Mouse (Mus musculus): ENCODE data around the gene Ciita. TPM values are rescaled to one million over a fixed set of nuclear protein-coding genes. Genes with fewer than 3 reads are reported as not detected.

Ciita gene
- polyA plus RNA-seq (2014; fragmentation: Nextera tagmentation; extraction: Ambion mirVana) = 0.29 and 0.35 TPM in 2 replicates

DNA sequence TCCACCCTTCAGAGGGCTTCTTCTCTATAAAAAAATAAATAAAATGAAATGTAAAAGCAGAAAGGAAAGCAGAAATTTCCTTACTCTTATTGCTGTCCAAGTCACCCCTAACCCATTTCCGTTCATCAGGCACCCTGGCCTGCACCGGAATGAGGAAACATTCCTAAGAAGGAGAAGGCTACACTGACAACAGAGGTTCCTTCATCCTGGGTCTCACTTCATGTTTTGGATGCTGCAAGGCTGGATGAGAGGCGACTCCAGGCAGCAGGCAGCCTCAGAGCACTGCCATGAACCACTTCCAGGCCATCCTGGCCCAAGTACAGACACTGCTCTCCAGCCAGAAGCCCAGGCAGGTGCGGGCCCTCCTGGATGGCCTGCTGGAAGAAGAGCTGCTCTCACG, at the start of gene Ciita:
Gene Ciita, plus strand, starts transcription at position 203 of the 400 bp plus-strand sequence.
- no peak within 1 kb of the TSS for H3K9ac ChIP-seq (ENCODE audit: low read depth, low read length)
- H3K9me3 ChIP-seq (ENCODE audit: control insufficient read depth, low read length) = no peaks in the 10 kb centered on the region
- DNase-seq (ENCODE audit: low spot score) (no peak), ATAC-seq (ENCODE audit: low read depth) (no peak)
- H3K4me3 ChIP-seq (ENCODE audit: low read depth, low read length) = no peak within 1 kb of the TSS
- H3K36me3 ChIP-seq (ENCODE audit: control insufficient read depth, insufficient read depth, low read length) = no peaks in the 10 kb centered on the region
- H3K4me2 ChIP-seq (ENCODE audit: low read depth, low read length) = no peak within 1 kb of the TSS
- H3K27ac ChIP-seq (replicated peaks; ENCODE audit: low read depth, low read length) = no peak within 1 kb of the TSS
- H3K27me3 ChIP-seq (replicated peaks; ENCODE audit: control insufficient read depth, insufficient read depth, low read length) = no peaks in the 10 kb centered on the region
- 73% methylated on average over 5 of the region's 5 CpGs for WGBS
- no peaks in the 10 kb centered on the region for H3K4me1 ChIP-seq (ENCODE audit: control insufficient read depth, insufficient read depth, low read length)

DNA sequence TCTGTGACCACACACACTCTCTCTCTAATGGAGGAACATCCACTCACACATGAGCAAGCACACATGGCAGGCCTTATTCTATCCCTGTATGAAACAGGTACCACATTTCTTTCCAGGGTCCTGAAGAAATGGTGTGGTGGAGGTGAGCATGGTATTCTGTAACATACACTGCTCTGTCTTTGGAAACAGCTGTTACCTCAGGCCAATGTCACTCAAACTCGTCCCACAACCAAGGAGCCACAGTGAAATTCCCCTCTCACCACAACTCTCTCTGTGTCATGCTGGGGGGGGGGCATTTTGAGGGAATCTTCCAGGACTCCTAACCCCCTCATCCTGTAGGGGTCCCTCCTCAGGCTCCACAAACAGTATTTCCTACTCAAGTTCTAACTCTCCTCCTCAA, 47.9 kb upstream of the Ciita start:
- H3K9ac ChIP-seq (ENCODE audit: low read depth, low read length) = no peak overlapping the region
- H3K4me3 ChIP-seq (ENCODE audit: low read depth, low read length) = no peak overlapping the region
- H3K4me2 ChIP-seq (ENCODE audit: low read depth, low read length) = no peak overlapping the region
- no peaks in the 10 kb centered on the region for H3K4me1 ChIP-seq (ENCODE audit: control insufficient read depth, insufficient read depth, low read length)
- H3K27ac ChIP-seq (replicated peaks; ENCODE audit: low read depth, low read length) = no peak overlapping the region
- DNase-seq (ENCODE audit: low spot score) (no peak), ATAC-seq (ENCODE audit: low read depth) (no peak)
- H3K27me3 ChIP-seq (replicated peaks; ENCODE audit: control insufficient read depth, insufficient read depth, low read length) = no peaks in the 10 kb centered on the region
- 0 out of 2 replicates have a peak, but pooled peaks cover 2% of the 10 kb centered on the region for H3K36me3 ChIP-seq (ENCODE audit: control insufficient read depth, insufficient read depth, low read length)
- H3K9me3 ChIP-seq (ENCODE audit: control insufficient read depth, low read length) = no peaks in the 10 kb centered on the region
- 55% methylated on average over 1 of the region's 1 CpGs for WGBS

DNA sequence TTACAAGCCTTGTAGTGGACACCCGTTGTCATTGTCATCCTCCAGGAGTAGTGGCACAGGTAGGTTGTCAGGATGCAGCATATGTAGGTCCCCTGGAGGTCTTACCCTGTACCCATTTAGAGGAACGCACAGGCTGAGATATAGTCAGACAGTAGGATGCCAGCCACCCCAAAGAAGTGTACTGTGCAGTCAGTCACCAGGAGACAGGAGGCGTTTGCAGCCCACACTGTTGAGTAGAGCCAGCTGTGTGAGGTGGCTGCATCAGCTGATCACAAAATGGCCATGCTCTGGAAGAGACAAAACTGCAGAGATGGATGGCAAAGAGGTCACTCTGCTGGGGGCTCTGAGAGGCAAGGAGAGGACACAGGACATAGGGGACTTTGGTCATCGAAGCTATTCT, 47.5 kb upstream of the Ciita start:
- Histone ChIP-seq H3K4me2 (ENCODE audit: low read depth, low read length) (no peak overlapping the region), H3K27me3 (replicated peaks; ENCODE audit: control insufficient read depth, insufficient read depth, low read length) (no peaks in the 10 kb centered on the region), H3K9me3 (ENCODE audit: control insufficient read depth, low read length) (no peaks in the 10 kb centered on the region), H3K9ac (ENCODE audit: low read depth, low read length) (no peak overlapping the region), H3K4me1 (ENCODE audit: control insufficient read depth, insufficient read depth, low read length) (no peaks in the 10 kb centered on the region), H3K4me3 (ENCODE audit: low read depth, low read length) (no peak overlapping the region), H3K36me3 (ENCODE audit: control insufficient read depth, insufficient read depth, low read length) (no peaks in the 10 kb centered on the region), H3K27ac (replicated peaks; ENCODE audit: low read depth, low read length) (no peak overlapping the region)
- ATAC-seq (ENCODE audit: low read depth) (no peak), DNase-seq (ENCODE audit: low spot score) (no peak)
- 82% methylated on average over 4 of the region's 4 CpGs for WGBS

DNA sequence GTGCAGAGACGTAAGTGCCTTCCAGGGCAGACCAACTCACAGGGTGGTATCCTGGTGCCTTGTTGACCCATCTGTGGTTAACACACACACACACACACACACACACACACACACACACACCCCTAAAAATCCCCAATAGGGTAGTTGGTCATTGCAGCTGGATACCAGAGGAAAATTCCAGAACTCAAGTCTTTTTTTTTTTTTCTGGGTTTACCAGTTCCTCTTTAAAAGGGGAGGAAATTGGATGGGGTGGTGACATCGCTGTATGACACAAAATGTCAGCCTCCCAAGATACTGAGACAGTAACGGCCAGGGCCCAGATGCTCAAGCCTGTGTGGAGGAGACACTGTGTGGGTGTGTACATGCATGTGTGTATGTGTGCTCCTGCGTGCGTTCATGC, 46.5 kb upstream of the Ciita start:
- no peak overlapping the region for H3K4me2 ChIP-seq (ENCODE audit: low read depth, low read length)
- no peaks in the 10 kb centered on the region for H3K9me3 ChIP-seq (ENCODE audit: control insufficient read depth, low read length)
- H3K4me3 ChIP-seq (ENCODE audit: low read depth, low read length) = no peak overlapping the region
- H3K27ac ChIP-seq (replicated peaks; ENCODE audit: low read depth, low read length) = no peak overlapping the region
- H3K9ac ChIP-seq (ENCODE audit: low read depth, low read length) = no peak overlapping the region
- ATAC-seq (ENCODE audit: low read depth) (no peak), DNase-seq (ENCODE audit: low spot score) (no peak)
- no peaks in the 10 kb centered on the region for H3K4me1 ChIP-seq (ENCODE audit: control insufficient read depth, insufficient read depth, low read length)
- H3K36me3 ChIP-seq (ENCODE audit: control insufficient read depth, insufficient read depth, low read length) = no peaks in the 10 kb centered on the region
- 85% methylated on average over 5 of the region's 5 CpGs for WGBS
- no peaks in the 10 kb centered on the region for H3K27me3 ChIP-seq (replicated peaks; ENCODE audit: control insufficient read depth, insufficient read depth, low read length)

DNA sequence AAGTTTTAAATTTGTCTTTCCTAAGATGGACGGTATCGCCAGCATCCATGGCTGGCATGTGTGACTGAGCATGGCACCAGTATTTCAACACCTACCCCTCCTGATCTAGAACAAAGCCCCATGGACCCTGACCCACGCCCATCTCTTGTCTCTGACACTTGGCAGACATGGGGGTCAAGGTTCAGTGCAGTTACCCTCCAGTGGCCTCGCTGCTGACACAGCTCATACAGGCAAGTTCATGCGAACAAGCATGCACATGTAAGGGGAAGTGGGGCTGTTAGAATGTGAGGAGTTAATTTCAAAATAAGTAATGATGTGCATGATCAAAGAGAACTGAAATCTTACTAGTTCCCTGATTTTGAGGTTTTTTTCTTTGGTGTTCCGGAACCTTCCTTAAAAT, 43.7 kb upstream of the Ciita start:
- no peak for ATAC-seq (ENCODE audit: low read depth)
- Histone ChIP-seq H3K27ac (replicated peaks; ENCODE audit: low read depth, low read length) (no peak overlapping the region), H3K4me3 (ENCODE audit: low read depth, low read length) (no peak overlapping the region), H3K36me3 (ENCODE audit: control insufficient read depth, insufficient read depth, low read length) (no peaks in the 10 kb centered on the region), H3K4me2 (ENCODE audit: low read depth, low read length) (no peak overlapping the region), H3K4me1 (ENCODE audit: control insufficient read depth, insufficient read depth, low read length) (no peaks in the 10 kb centered on the region), H3K9me3 (ENCODE audit: control insufficient read depth, low read length) (no peaks in the 10 kb centered on the region), H3K27me3 (replicated peaks; ENCODE audit: control insufficient read depth, insufficient read depth, low read length) (no peaks in the 10 kb centered on the region), H3K9ac (ENCODE audit: low read depth, low read length) (no peak overlapping the region)
- 81% methylated on average over 6 of the region's 6 CpGs for WGBS
- DNase-seq (ENCODE audit: low spot score) = no peak

DNA sequence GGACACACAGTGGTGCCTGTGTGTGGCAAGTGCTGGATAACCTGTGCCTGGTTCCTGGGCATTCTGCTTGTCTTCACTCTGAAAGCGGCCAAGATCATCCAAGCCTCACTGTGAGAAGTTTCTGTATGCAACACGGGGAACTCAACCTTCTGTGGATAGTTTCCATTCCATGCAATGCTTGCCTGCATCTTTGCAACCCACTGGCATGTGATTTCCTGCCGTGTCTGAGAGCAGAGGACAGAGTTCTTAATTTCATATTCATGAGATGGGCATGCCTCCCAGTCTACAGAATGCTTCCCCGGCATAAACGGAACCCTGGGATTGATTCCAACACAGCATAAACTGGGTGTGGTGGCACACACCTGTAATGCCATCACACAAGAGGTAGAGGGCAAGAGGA, 41.8 kb upstream of the Ciita start:
- WGBS = 80% methylated on average over 5 of the region's 5 CpGs
- Histone ChIP-seq H3K27me3 (replicated peaks; ENCODE audit: control insufficient read depth, insufficient read depth, low read length) (no peaks in the 10 kb centered on the region), H3K4me3 (ENCODE audit: low read depth, low read length) (no peak overlapping the region), H3K4me2 (ENCODE audit: low read depth, low read length) (no peak overlapping the region), H3K27ac (replicated peaks; ENCODE audit: low read depth, low read length) (no peak overlapping the region), H3K4me1 (ENCODE audit: control insufficient read depth, insufficient read depth, low read length) (no peaks in the 10 kb centered on the region), H3K36me3 (ENCODE audit: control insufficient read depth, insufficient read depth, low read length) (no peaks in the 10 kb centered on the region), H3K9ac (ENCODE audit: low read depth, low read length) (no peak overlapping the region), H3K9me3 (ENCODE audit: control insufficient read depth, low read length) (no peaks in the 10 kb centered on the region)
- ATAC-seq (ENCODE audit: low read depth) (no peak), DNase-seq (ENCODE audit: low spot score) (no peak)

DNA sequence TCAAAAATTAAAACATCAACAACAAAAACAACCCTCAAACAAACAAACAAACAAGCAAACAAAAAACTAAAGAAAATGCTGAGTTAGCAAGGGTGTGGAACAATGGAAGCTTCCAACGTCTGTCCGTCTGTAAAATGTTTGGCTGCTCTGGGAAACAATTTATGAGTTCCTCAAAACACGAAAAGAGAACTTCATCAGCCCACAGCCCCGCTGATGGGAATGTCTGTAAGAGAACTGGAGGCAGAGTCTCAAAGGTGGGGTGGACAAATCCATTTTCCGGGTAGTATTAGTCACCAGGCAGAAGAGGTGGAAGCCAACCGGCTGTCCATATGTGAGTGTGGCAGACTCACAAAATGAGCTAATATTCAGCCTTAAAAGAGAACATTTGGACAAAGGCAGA, 38.5 kb upstream of the Ciita start:
- DNase-seq (ENCODE audit: low spot score) = no peak
- no peak overlapping the region for H3K27ac ChIP-seq (replicated peaks; ENCODE audit: low read depth, low read length)
- no peak overlapping the region for H3K4me3 ChIP-seq (ENCODE audit: low read depth, low read length)
- ATAC-seq (ENCODE audit: low read depth) = no peak
- no peak overlapping the region for H3K4me2 ChIP-seq (ENCODE audit: low read depth, low read length)
- H3K9me3 ChIP-seq (ENCODE audit: control insufficient read depth, low read length) = no peaks in the 10 kb centered on the region
- H3K4me1 ChIP-seq (ENCODE audit: control insufficient read depth, insufficient read depth, low read length) = no peaks in the 10 kb centered on the region
- H3K36me3 ChIP-seq (ENCODE audit: control insufficient read depth, insufficient read depth, low read length) = no peaks in the 10 kb centered on the region
- no peaks in the 10 kb centered on the region for H3K27me3 ChIP-seq (replicated peaks; ENCODE audit: control insufficient read depth, insufficient read depth, low read length)
- no peak overlapping the region for H3K9ac ChIP-seq (ENCODE audit: low read depth, low read length)
- 86% methylated on average over 6 of the region's 6 CpGs for WGBS

DNA sequence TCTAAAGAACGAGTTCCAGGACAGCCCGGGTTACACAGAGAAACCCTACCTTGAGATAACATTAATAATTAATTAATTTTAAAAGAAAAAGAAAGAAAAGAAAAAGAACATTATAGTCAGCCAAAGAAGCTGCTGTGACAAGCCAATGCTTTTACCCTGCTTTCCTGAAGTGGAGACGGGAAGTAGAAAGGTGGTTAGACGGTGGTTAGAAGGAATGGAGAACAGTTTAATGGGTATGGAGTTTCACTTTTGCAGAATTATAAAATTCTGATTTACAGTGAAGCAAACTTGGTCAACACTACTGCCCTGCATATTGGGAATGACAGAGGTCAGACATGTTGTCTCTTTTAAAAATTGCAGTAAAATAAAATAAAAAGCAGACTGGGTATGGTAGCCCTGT, 38.1 kb upstream of the Ciita start:
- Histone ChIP-seq H3K27ac (replicated peaks; ENCODE audit: low read depth, low read length) (no peak overlapping the region), H3K27me3 (replicated peaks; ENCODE audit: control insufficient read depth, insufficient read depth, low read length) (no peaks in the 10 kb centered on the region), H3K4me2 (ENCODE audit: low read depth, low read length) (no peak overlapping the region), H3K4me1 (ENCODE audit: control insufficient read depth, insufficient read depth, low read length) (0 out of 2 replicates have a peak, but pooled peaks cover 3% of the 10 kb centered on the region), H3K36me3 (ENCODE audit: control insufficient read depth, insufficient read depth, low read length) (no peaks in the 10 kb centered on the region), H3K4me3 (ENCODE audit: low read depth, low read length) (no peak overlapping the region), H3K9ac (ENCODE audit: low read depth, low read length) (no peak overlapping the region), H3K9me3 (ENCODE audit: control insufficient read depth, low read length) (no peaks in the 10 kb centered on the region)
- ATAC-seq (ENCODE audit: low read depth) (no peak), DNase-seq (ENCODE audit: low spot score) (no peak)
- WGBS = 88% methylated on average over 4 of the region's 4 CpGs

DNA sequence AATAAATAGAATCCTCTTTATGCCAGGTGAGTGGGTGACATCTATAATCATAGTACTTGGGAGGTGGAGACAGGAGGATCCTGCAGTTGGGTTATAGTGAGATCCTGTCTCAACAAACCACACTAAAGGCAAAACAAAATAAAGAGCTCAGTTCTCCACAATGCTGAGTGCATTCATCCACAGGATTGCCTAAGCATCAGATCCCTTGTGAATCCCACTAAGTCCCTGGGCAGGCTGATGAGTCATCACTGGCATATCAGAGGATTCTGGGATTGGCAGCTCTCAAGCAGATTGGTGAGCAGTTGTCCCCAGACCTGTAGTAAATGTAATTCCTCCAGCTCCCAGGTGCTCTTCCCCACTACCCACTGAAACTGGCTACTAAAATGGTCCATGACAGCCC, 36.1 kb upstream of the Ciita start:
- H3K27ac ChIP-seq (replicated peaks; ENCODE audit: low read depth, low read length) = no peak overlapping the region
- no peaks in the 10 kb centered on the region for H3K36me3 ChIP-seq (ENCODE audit: control insufficient read depth, insufficient read depth, low read length)
- 0 out of 2 replicates have a peak, but pooled peaks cover 5% of the 10 kb centered on the region for H3K4me1 ChIP-seq (ENCODE audit: control insufficient read depth, insufficient read depth, low read length)
- H3K9me3 ChIP-seq (ENCODE audit: control insufficient read depth, low read length) = no peaks in the 10 kb centered on the region
- no peak overlapping the region for H3K4me3 ChIP-seq (ENCODE audit: low read depth, low read length)
- DNase-seq (ENCODE audit: low spot score) = no peak
- H3K9ac ChIP-seq (ENCODE audit: low read depth, low read length) = no peak overlapping the region
- ATAC-seq (ENCODE audit: low read depth) = no peak
- no peak overlapping the region for H3K4me2 ChIP-seq (ENCODE audit: low read depth, low read length)
- H3K27me3 ChIP-seq (replicated peaks; ENCODE audit: control insufficient read depth, insufficient read depth, low read length) = no peaks in the 10 kb centered on the region

Measured in embryonic facial prominence, embryonic 14.5 days (tissue).